Mouse (Mus musculus): ENCODE measurements around the gene Zgrf1.

GRCm38 (mm10) chr3:127651742-127652653, 98.7 kb downstream of the Zgrf1 start:
- TF ChIP-seq EP300 (IDR thresholded peaks at IDR 0.05; ENCODE audit: low read depth) (no peak), CTCF (IDR thresholded peaks at IDR 0.05; ENCODE audit: low read depth) (no peak)
